Mouse (Mus musculus): ENCODE measurements around the gene Pik3r5.

The Pik3r5 gene

GRCm38 (mm10) chr11:68431699-68432360 is at the start of gene Pik3r5:
Gene Pik3r5 (plus strand): TSS chr11:68432121.
- DNase-seq (ENCODE audit: low spot score), result peak; percentile 95

- DNase-seq (ENCODE audit: low spot score), result no peak
Measured at GRCm38 (mm10) chr11:68383519-68383918, 48.4 kb upstream of the Pik3r5 start.

- no peak for DNase-seq (ENCODE audit: low spot score)
Measured at GRCm38 (mm10) chr11:68384131-68384530, 47.8 kb upstream of the Pik3r5 start.

GRCm38 (mm10) chr11:68384592-68385020 is 47.3 kb upstream of the Pik3r5 start:
- DNase-seq (ENCODE audit: low spot score), result no peak

- peak; percentile 9 for DNase-seq (ENCODE audit: low spot score)
Measured at GRCm38 (mm10) chr11:68385021-68385821, 46.7 kb upstream of the Pik3r5 start.

- peak; percentile 1 for DNase-seq (ENCODE audit: low spot score)
Measured at GRCm38 (mm10) chr11:68385921-68386588, 45.9 kb upstream of the Pik3r5 start.

GRCm38 (mm10) chr11:68386589-68387440 is 45.1 kb upstream of the Pik3r5 start:
- peak; percentile 26 for DNase-seq (ENCODE audit: low spot score)

- no peak for DNase-seq (ENCODE audit: low spot score)
Measured at GRCm38 (mm10) chr11:68387441-68387760, 44.5 kb upstream of the Pik3r5 start.

GRCm38 (mm10) chr11:68387971-68388654 is 43.8 kb upstream of the Pik3r5 start:
- DNase-seq (ENCODE audit: low spot score), result no peak

- DNase-seq (ENCODE audit: low spot score), result no peak
Measured at GRCm38 (mm10) chr11:68388655-68389015, 43.3 kb upstream of the Pik3r5 start.

- no peak for DNase-seq (ENCODE audit: low spot score)
Measured at GRCm38 (mm10) chr11:68389621-68390020, 42.3 kb upstream of the Pik3r5 start.

GRCm38 (mm10) chr11:68390381-68391287 is 41.3 kb upstream of the Pik3r5 start:
- DNase-seq (ENCODE audit: low spot score), result no peak

- DNase-seq (ENCODE audit: low spot score), result no peak
Measured at GRCm38 (mm10) chr11:68393897-68394490, 37.9 kb upstream of the Pik3r5 start.

GRCm38 (mm10) chr11:68394749-68395148 is 37.2 kb upstream of the Pik3r5 start:
- DNase-seq (ENCODE audit: low spot score), result no peak

GRCm38 (mm10) chr11:68395546-68395945 is 36.4 kb upstream of the Pik3r5 start:
- no peak for DNase-seq (ENCODE audit: low spot score)

- no peak for DNase-seq (ENCODE audit: low spot score)
Measured at GRCm38 (mm10) chr11:68398891-68399547, 32.9 kb upstream of the Pik3r5 start.

GRCm38 (mm10) chr11:68399548-68400020 is 32.3 kb upstream of the Pik3r5 start:
- DNase-seq (ENCODE audit: low spot score), result no peak

GRCm38 (mm10) chr11:68400021-68400671 is 31.8 kb upstream of the Pik3r5 start:
- peak; percentile 3 for DNase-seq (ENCODE audit: low spot score)

- DNase-seq (ENCODE audit: low spot score), result no peak
Measured at GRCm38 (mm10) chr11:68400727-68401219, 31.1 kb upstream of the Pik3r5 start, which contains the start of gene Ntn1. Gene Ntn1 (minus strand): TSS chr11:68400823.

Data from T-cell, adult 2 months (primary cell).